Mouse (Mus musculus): ENCODE data around the gene Ambra1. TPM values are rescaled to one million over a fixed set of nuclear protein-coding genes. Genes with fewer than 3 reads are reported as not detected.

The Ambra1 gene
- polyA plus RNA-seq, 1 experiment from 2014 or later = 22.3 TPM

GRCm38 (mm10) chr2:91931328-91932159 is 201.6 kb downstream of the Ambra1 start:
- ATAC-seq (ENCODE audit: insufficient number of reproducible peaks, insufficient read depth, low FRiP score, low TSS enrichment, low read depth) = peak; percentile 79
- Histone ChIP-seq H3K27me3 (no peaks in the 10 kb centered on the region), H3K4me1 (replicated peaks) (peaks cover 47% of the 10 kb centered on the region), H3K27ac (peak overlapping the region; percentile 99), H3K9me3 (no peaks in the 10 kb centered on the region), H3K4me2 (peak overlapping the region; percentile 83), H3K9ac (replicated peaks) (peak overlapping the region; percentile 99), H3K36me3 (peaks cover 44% of the 10 kb centered on the region), H3K4me3 (replicated peaks) (peak overlapping the region; percentile 80)
- WGBS = 2% methylated on average over 47 of the region's 50 CpGs

DNA sequence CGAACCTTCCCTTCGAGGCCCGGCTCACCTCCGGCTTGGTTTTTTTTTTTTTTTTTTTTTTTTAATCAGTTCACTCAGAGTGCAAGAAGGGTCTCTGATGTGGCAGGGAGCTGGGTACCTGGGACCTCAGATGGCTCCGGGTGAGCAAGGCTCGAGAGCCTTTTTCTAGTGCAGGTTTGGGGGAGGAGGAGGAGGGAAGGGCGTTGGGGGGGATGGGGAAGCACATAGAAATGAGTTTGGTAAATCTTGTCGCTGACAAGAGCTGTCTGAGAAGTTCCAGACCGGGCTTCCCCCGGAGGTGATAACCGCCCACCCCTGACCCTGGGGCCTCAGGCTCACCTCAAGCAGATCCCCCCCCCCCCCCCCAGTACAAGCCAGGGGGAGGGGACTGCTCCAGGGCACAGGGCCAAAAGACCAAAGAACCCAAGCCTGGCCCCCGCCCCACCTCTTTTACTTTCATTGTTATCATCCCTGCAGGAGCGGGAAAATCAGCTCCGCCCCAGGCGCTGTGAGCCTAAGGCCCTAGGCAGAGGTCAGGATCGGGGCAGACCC is 202.3 kb downstream of the Ambra1 start, which contains the start of gene Mdk:
Gene Mdk (minus strand): TSS at position 138 of the 552 bp plus-strand sequence.
- H3K4me2 ChIP-seq = peak within 1 kb of the TSS; percentile 83
- peak within 1 kb of the TSS; percentile 80 for H3K4me3 ChIP-seq (replicated peaks)
- H3K9me3 ChIP-seq = no peaks in the 10 kb centered on the region
- H3K9ac ChIP-seq (replicated peaks) = peak within 1 kb of the TSS; percentile 99
- peaks cover 47% of the 10 kb centered on the region for H3K4me1 ChIP-seq (replicated peaks)
- no peaks in the 10 kb centered on the region for H3K27me3 ChIP-seq
- 2% methylated on average over 16 of the region's 16 CpGs for WGBS
- peaks cover 51% of the 10 kb centered on the region for H3K36me3 ChIP-seq
- ATAC-seq (ENCODE audit: insufficient number of reproducible peaks, insufficient read depth, low FRiP score, low TSS enrichment, low read depth) = 0 out of 2 replicates have a peak, but pooled peaks have one; percentile 1
- H3K27ac ChIP-seq = peak within 1 kb of the TSS; percentile 99

DNA sequence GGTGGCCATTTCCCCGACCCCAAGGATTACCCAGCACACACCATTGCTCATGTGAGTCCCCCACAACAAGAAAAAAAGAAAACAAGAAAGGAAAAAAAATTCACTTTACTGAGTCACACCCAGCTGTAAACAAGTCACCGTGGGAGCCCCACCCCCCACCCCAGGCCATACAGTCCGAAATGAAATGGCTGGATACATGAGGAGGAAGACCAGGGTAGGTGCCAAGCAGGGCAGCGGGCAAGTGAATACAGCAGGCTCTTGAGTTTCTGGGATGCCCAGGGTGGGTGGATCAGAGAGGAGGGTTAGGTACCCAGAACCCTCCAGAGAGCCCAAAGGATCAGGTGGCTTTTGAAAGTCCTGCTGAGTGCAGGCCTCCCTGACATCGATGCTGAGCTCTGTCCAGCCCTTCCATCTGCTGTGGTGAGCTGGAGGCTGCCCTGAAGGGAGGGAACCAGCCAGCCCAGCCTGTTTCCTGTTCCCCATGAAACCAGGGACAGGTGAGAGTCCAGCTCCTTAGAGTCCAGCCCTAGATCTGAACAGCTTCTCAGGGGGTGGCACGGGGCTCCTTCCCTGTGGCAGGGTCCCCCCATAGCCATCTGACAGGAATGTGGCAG is 202.9 kb downstream of the Ambra1 start:
- Histone ChIP-seq H3K4me3 (replicated peaks) (peak overlapping the region; percentile 80), H3K9ac (replicated peaks) (peak overlapping the region; percentile 51), H3K36me3 (peaks cover 57% of the 10 kb centered on the region), H3K4me1 (replicated peaks) (peaks cover 46% of the 10 kb centered on the region), H3K9me3 (no peaks in the 10 kb centered on the region), H3K4me2 (peak overlapping the region; percentile 83), H3K27ac (peak overlapping the region; percentile 99), H3K27me3 (no peaks in the 10 kb centered on the region)
- no peak for ATAC-seq (ENCODE audit: insufficient number of reproducible peaks, insufficient read depth, low FRiP score, low TSS enrichment, low read depth)
- whole genome bisulfite sequencing = 10% methylated on average over 6 of the region's 6 CpGs

- Histone ChIP-seq H3K4me3 (replicated peaks) (no peak overlapping the region), H3K27ac (peak overlapping the region; percentile 99), H3K4me2 (peak overlapping the region; percentile 23; the same call in 1 of the 2 replicates), H3K36me3 (peaks cover 59% of the 10 kb centered on the region), H3K9ac (replicated peaks) (0 out of 2 replicates have a peak overlapping the region, but pooled peaks have one; percentile 51), H3K4me1 (replicated peaks) (peaks cover 39% of the 10 kb centered on the region), H3K9me3 (no peaks in the 10 kb centered on the region), H3K27me3 (no peaks in the 10 kb centered on the region)
- ATAC-seq (ENCODE audit: insufficient number of reproducible peaks, insufficient read depth, low FRiP score, low TSS enrichment, low read depth) = no peak
- 12% methylated on average over 9 of the region's 9 CpGs for WGBS
Measured at GRCm38 (mm10) chr2:91933471-91933870, 203.5 kb downstream of the Ambra1 start.

GRCm38 (mm10) chr2:91934016-91934415 is 204.1 kb downstream of the Ambra1 start:
- Histone ChIP-seq H3K36me3 (peaks cover 59% of the 10 kb centered on the region), H3K4me2 (0 out of 2 replicates have a peak overlapping the region, but pooled peaks have one; percentile 23), H3K9ac (replicated peaks) (0 out of 2 replicates have a peak overlapping the region, but pooled peaks have one; percentile 23), H3K4me3 (replicated peaks) (no peak overlapping the region), H3K4me1 (replicated peaks) (peaks cover 34% of the 10 kb centered on the region), H3K27ac (peak overlapping the region; percentile 99), H3K27me3 (no peaks in the 10 kb centered on the region), H3K9me3 (no peaks in the 10 kb centered on the region)
- 45% methylated on average over 8 of the region's 8 CpGs for WGBS
- no peak for ATAC-seq (ENCODE audit: insufficient number of reproducible peaks, insufficient read depth, low FRiP score, low TSS enrichment, low read depth)

- no peaks in the 10 kb centered on the region for H3K9me3 ChIP-seq
- no peak overlapping the region for H3K9ac ChIP-seq (replicated peaks)
- peaks cover 60% of the 10 kb centered on the region for H3K36me3 ChIP-seq
- H3K27ac ChIP-seq = 0 out of 2 replicates have a peak overlapping the region, but pooled peaks have one; percentile 99
- H3K4me1 ChIP-seq (replicated peaks) = peaks cover 25% of the 10 kb centered on the region
- no peak overlapping the region for H3K4me2 ChIP-seq
- ATAC-seq (ENCODE audit: insufficient number of reproducible peaks, insufficient read depth, low FRiP score, low TSS enrichment, low read depth) = no peak
- WGBS = 89% methylated on average over 9 of the region's 9 CpGs
- H3K27me3 ChIP-seq = no peaks in the 10 kb centered on the region
- H3K4me3 ChIP-seq (replicated peaks) = no peak overlapping the region
Measured at GRCm38 (mm10) chr2:91934826-91935525, 205.0 kb downstream of the Ambra1 start.

GRCm38 (mm10) chr2:91936154-91936553 is 206.2 kb downstream of the Ambra1 start:
- H3K4me3 ChIP-seq (replicated peaks) = no peak overlapping the region
- ATAC-seq (ENCODE audit: insufficient number of reproducible peaks, insufficient read depth, low FRiP score, low TSS enrichment, low read depth) = no peak
- no peak overlapping the region for H3K4me2 ChIP-seq
- H3K9me3 ChIP-seq = no peaks in the 10 kb centered on the region
- WGBS = 90% methylated on average over 7 of the region's 7 CpGs
- H3K27me3 ChIP-seq = no peaks in the 10 kb centered on the region
- peaks cover 69% of the 10 kb centered on the region for H3K36me3 ChIP-seq
- H3K4me1 ChIP-seq (replicated peaks) = peaks cover 25% of the 10 kb centered on the region
- H3K9ac ChIP-seq (replicated peaks) = no peak overlapping the region
- H3K27ac ChIP-seq = no peak overlapping the region

DNA sequence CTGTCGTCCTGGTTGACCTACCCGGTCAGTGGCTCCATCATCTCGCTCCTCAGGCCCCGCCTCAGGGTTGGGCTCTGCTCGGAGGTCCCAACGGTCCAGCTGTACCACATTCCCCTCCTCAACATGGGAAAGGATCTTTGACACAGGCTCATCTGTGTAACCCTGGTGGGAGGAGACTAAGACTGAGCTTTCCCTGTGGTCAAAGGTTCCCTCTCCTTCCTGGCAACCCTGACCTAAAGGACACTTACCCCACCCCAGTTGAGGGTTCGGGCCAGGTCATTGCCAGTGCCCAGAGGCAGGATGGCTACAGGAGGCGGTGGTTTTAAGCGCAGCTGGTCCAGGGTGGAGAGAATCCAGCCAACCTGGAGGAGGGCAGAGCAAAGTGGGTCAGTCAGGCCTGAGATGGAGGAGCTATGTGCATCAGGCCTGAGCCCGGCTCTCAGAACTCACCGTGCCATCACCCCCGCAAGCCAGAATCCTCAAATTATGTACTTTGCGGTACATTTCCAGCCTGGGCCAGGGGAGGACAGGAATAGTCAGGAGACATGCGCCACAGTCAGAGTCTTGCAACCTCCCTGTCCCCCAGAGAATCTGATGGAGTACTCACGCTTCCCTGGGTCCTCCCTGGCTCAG is 209.5 kb downstream of the Ambra1 start:
- Histone ChIP-seq H3K4me1 (replicated peaks) (peaks cover 5% of the 10 kb centered on the region), H3K4me2 (no peak overlapping the region), H3K27me3 (no peaks in the 10 kb centered on the region), H3K4me3 (replicated peaks) (no peak overlapping the region), H3K36me3 (peaks cover 73% of the 10 kb centered on the region), H3K27ac (no peak overlapping the region), H3K9me3 (no peaks in the 10 kb centered on the region), H3K9ac (replicated peaks) (no peak overlapping the region)
- 81% methylated on average over 15 of the region's 15 CpGs for WGBS
- no peak for ATAC-seq (ENCODE audit: insufficient number of reproducible peaks, insufficient read depth, low FRiP score, low TSS enrichment, low read depth)

GRCm38 (mm10) chr2:91942356-91942755 is 212.4 kb downstream of the Ambra1 start:
- no peaks in the 10 kb centered on the region for H3K27me3 ChIP-seq
- WGBS = 79% methylated on average over 6 of the region's 6 CpGs
- no peak overlapping the region for H3K4me2 ChIP-seq
- H3K27ac ChIP-seq = no peak overlapping the region
- no peak for ATAC-seq (ENCODE audit: insufficient number of reproducible peaks, insufficient read depth, low FRiP score, low TSS enrichment, low read depth)
- H3K36me3 ChIP-seq = peaks cover 54% of the 10 kb centered on the region
- peaks cover 21% of the 10 kb centered on the region for H3K4me1 ChIP-seq (replicated peaks)
- H3K9me3 ChIP-seq = no peaks in the 10 kb centered on the region
- no peak overlapping the region for H3K9ac ChIP-seq (replicated peaks)
- H3K4me3 ChIP-seq (replicated peaks) = no peak overlapping the region

- Histone ChIP-seq H3K4me2 (no peak overlapping the region), H3K9ac (replicated peaks) (peak overlapping the region; percentile 37; the same call in 1 of the 2 replicates), H3K36me3 (peaks cover 34% of the 10 kb centered on the region), H3K27me3 (no peaks in the 10 kb centered on the region), H3K4me1 (replicated peaks) (peaks cover 41% of the 10 kb centered on the region), H3K4me3 (replicated peaks) (no peak overlapping the region), H3K27ac (no peak overlapping the region; the same call in 1 of the 2 replicates), H3K9me3 (no peaks in the 10 kb centered on the region)
- ATAC-seq (ENCODE audit: insufficient number of reproducible peaks, insufficient read depth, low FRiP score, low TSS enrichment, low read depth) = peak; percentile 71
- WGBS = 44% methylated on average over 13 of the region's 13 CpGs
Measured at GRCm38 (mm10) chr2:91944170-91944950, 214.4 kb downstream of the Ambra1 start.
